Mouse (Mus musculus) heart, adult 2 months (tissue): ENCODE results near the gene Egfl8.

Experiments used
- CTCF ChIP-seq: fragments of 200-600 bp; IDR thresholded peaks from 2 replicates; pipeline ENCODE4 v1.8.1; 2022; ENCODE audit warnings: antibody characterized with exemption, mild to moderate bottlenecking, moderate library complexity
- EP300 ChIP-seq: fragments of 200-500 bp; IDR thresholded peaks from 2 replicates; pipeline ENCODE4 v1.6.1; 2011; ENCODE audit warnings: low read depth, low read length, control low read depth; ENCODE audit not compliant: insufficient read depth

DNA sequence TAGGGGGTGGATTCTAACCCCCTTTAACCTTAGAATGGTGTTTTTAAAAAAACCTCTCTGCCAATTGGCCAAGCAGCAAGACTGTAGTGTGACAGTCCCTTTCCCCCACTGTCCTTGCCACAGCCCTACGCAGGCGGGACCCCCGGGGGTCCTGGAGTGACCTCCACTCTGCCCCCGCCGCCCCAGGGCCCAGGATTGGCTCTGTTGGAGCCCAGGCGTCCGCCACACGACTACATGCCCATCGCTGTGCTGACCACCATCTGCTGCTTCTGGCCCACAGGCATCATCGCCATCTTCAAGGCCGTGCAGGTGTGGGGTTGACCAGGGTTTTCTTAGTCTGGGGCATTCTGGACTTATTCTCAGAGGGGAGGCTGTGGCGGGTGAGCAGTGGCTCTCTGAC, 15.9 kb upstream of the Egfl8 start:
- TF ChIP-seq CTCF = no peak
- TF ChIP-seq EP300 = no peak
